19 mouse cellular contexts compared by ENCODE assay signal in genomic region chr12:106177302-106177701, GRCm38 (mm10).
"Had no signal": no experiment of that assay in that cellular context is flagged by ENCODE, and none has a peak within 500 bp of the region (broad histone marks: within the 10 kb centered on the region; RNA-seq: fewer than 3 reads in every experiment).

No protein-coding gene starts in this region.

- H3K27ac ChIP-seq: liver, embryonic 12.5 days; liver, embryonic 14.5 days; midbrain, embryonic 13.5 days; neural tube, embryonic 13.5 days; neural tube, embryonic 15.5 days; stomach, embryonic 15.5 days; stomach, postnatal 0 days had no signal

- H3K4me3 ChIP-seq: liver, embryonic 12.5 days; midbrain, embryonic 10.5 days; midbrain, embryonic 13.5 days; myocyte; neural tube, embryonic 13.5 days; neural tube, embryonic 15.5 days; stomach, embryonic 15.5 days had no signal

- H3K4me2 ChIP-seq: liver, embryonic 12.5 days; lung, embryonic 14.5 days; midbrain, embryonic 13.5 days; neural tube, embryonic 13.5 days; neural tube, embryonic 15.5 days; stomach, embryonic 15.5 days had no signal

- H3K9me3 ChIP-seq: liver, embryonic 12.5 days; midbrain, embryonic 10.5 days; midbrain, embryonic 13.5 days; neural tube, embryonic 13.5 days; neural tube, embryonic 15.5 days; stomach, embryonic 15.5 days had no signal

- H3K4me1 ChIP-seq: liver, embryonic 12.5 days had no signal

- H3K9ac ChIP-seq: liver, embryonic 12.5 days; liver, embryonic 14.5 days; lung, embryonic 14.5 days; midbrain, embryonic 13.5 days; neural tube, embryonic 13.5 days; neural tube, embryonic 15.5 days; stomach, embryonic 15.5 days had no signal

- H3K36me3 ChIP-seq: liver, embryonic 12.5 days; midbrain, embryonic 10.5 days; midbrain, embryonic 13.5 days; neural tube, embryonic 13.5 days; neural tube, embryonic 15.5 days; stomach, embryonic 15.5 days had no signal

- H3K27me3 ChIP-seq: neural tube, embryonic 15.5 days had no signal

- DNase-seq: lung, embryonic 14.5 days; lung, postnatal 4 days; right cerebral cortex, adult 18-20 months; right cerebral cortex, postnatal 25 days; right cerebral cortex, postnatal 4 days; spleen, adult 18-20 months; thymus, adult 2 months; thymus, postnatal 25 days; thymus, postnatal 4 days had no signal

- ATAC-seq: liver, embryonic 12.5 days; midbrain, embryonic 13.5 days; midbrain, embryonic 16.5 days had no signal
